Mouse (Mus musculus) forebrain, embryonic 12.5 days (tissue): Measurements from ENCODE around the gene Plekhs1. TPM values are rescaled to one million over a fixed set of nuclear protein-coding genes. Genes with fewer than 3 reads are reported as not detected.

ENCODE experiments used
- ATAC-seq: fragments of 200-750 bp; cut with Nextera tagmentation; 2 replicates; pipeline ENCODE4 v1.8.0; 2017; ENCODE audit warnings: moderate TSS enrichment; ENCODE audit not compliant: low FRiP score
- H3K27ac ChIP-seq: fragments of 300-500 bp; sonication (generic); 2 replicates; pipeline ENCODE4 v1.5.1; 2016; ENCODE audit warnings: mild to moderate bottlenecking
- H3K27me3 ChIP-seq: fragments of 300-500 bp; sonication (generic); 2 replicates; pipeline ENCODE4 v1.6.1; 2016; ENCODE audit warnings: mild to moderate bottlenecking
- H3K36me3 ChIP-seq: fragments of 300-500 bp; sonication (generic); replicated peaks from 2 replicates; pipeline ENCODE4 v1.6.1; 2016; ENCODE audit warnings: mild to moderate bottlenecking
- H3K4me1 ChIP-seq: fragments of 300-500 bp; sonication (generic); 2 replicates; pipeline ENCODE4 v1.6.1; 2016
- H3K4me2 ChIP-seq: fragments of 300-500 bp; sonication (generic); 2 replicates; pipeline ENCODE4 v1.6.1; 2016; ENCODE audit warnings: mild to moderate bottlenecking, moderate library complexity
- H3K4me3 ChIP-seq: fragments of 300-500 bp; sonication (generic); replicated peaks from 2 replicates; pipeline ENCODE4 v1.5.1; 2016; ENCODE audit warnings: mild to moderate bottlenecking
- H3K9ac ChIP-seq: fragments of 300-500 bp; sonication (generic); 2 replicates; pipeline ENCODE4 v1.6.1; 2016; ENCODE audit warnings: mild to moderate bottlenecking
- H3K9me3 ChIP-seq: fragments of 300-500 bp; sonication (generic); 2 replicates; pipeline ENCODE4 v1.6.1; 2016
- WGBS: fragments of 180-500 bp; shearing (Covaris S2); methylation state at CpG from one replicate; pipeline ENCODE4 v1.1.7; 2016; 5-methylcytosine and 5-hydroxymethylcytosine counted together
- polyA plus RNA-seq: library from polyadenylated mRNA; unstranded; fragments of >200 nt; fragmentation: Nextera tagmentation; extraction: Ambion mirVana; gene quantifications from 2 replicates; pipeline ENCODE4 v1.2.1, GENCODE M21; 2016

The Plekhs1 gene
- 0.22 and 0.29 TPM in 2 replicates for polyA plus RNA-seq

- no peak within 1 kb of the TSS for H3K9ac ChIP-seq
- no peaks in the 10 kb centered on the region for H3K4me1 ChIP-seq
- no peak within 1 kb of the TSS for H3K27ac ChIP-seq
- no peak within 1 kb of the TSS for H3K4me3 ChIP-seq
- no peaks in the 10 kb centered on the region for H3K36me3 ChIP-seq
- no peaks in the 10 kb centered on the region for H3K9me3 ChIP-seq
- no peak for ATAC-seq
- 68% methylated on average over 10 of the region's 10 CpGs for WGBS
- no peak within 1 kb of the TSS for H3K4me2 ChIP-seq
- peaks cover 3% of the 10 kb centered on the region; the same call in 1 of the 2 replicates for H3K27me3 ChIP-seq
Measured at GRCm38 (mm10) chr19:56461522-56462101, at the start of gene Plekhs1. Plekhs1 (plus strand) TSS chr19:56461640.

GRCm38 (mm10) chr19:56418404-56418803 lies 43.0 kb upstream of the Plekhs1 start:
- Histone ChIP-seq H3K4me3 (no peak overlapping the region), H3K9ac (no peak overlapping the region), H3K9me3 (no peaks in the 10 kb centered on the region), H3K27me3 (no peaks in the 10 kb centered on the region), H3K4me2 (no peak overlapping the region), H3K27ac (no peak overlapping the region), H3K36me3 (no peaks in the 10 kb centered on the region), H3K4me1 (peaks cover 3% of the 10 kb centered on the region; the same call in 1 of the 2 replicates)
- WGBS = 90% methylated on average over 4 of the region's 4 CpGs
- ATAC-seq = no peak

- Histone ChIP-seq H3K36me3 (no peaks in the 10 kb centered on the region), H3K4me2 (no peak overlapping the region), H3K27me3 (no peaks in the 10 kb centered on the region), H3K27ac (no peak overlapping the region), H3K4me3 (no peak overlapping the region), H3K4me1 (peaks cover 6% of the 10 kb centered on the region; the same call in 1 of the 2 replicates), H3K9me3 (no peaks in the 10 kb centered on the region), H3K9ac (no peak overlapping the region)
- 65% methylated on average over 9 of the region's 9 CpGs for WGBS
- no peak for ATAC-seq
Measured at GRCm38 (mm10) chr19:56419452-56419851, 42.0 kb upstream of the Plekhs1 start.

GRCm38 (mm10) chr19:56420345-56420744 lies 41.1 kb upstream of the Plekhs1 start:
- WGBS = 88% methylated on average over 3 of the region's 3 CpGs
- H3K27me3 ChIP-seq = no peaks in the 10 kb centered on the region; the same call in 1 of the 2 replicates

GRCm38 (mm10) chr19:56422476-56423338 lies 38.7 kb upstream of the Plekhs1 start:
- Histone ChIP-seq H3K27me3 (no peaks in the 10 kb centered on the region; the same call in 1 of the 2 replicates), H3K36me3 (no peaks in the 10 kb centered on the region), H3K9me3 (no peaks in the 10 kb centered on the region), H3K4me3 (no peak overlapping the region), H3K27ac (0 out of 2 replicates have a peak overlapping the region, but pooled peaks have one; percentile 56), H3K4me2 (no peak overlapping the region), H3K9ac (no peak overlapping the region), H3K4me1 (peaks cover 16% of the 10 kb centered on the region)
- peak; percentile 53 for ATAC-seq
- 40% methylated on average over 14 of the region's 14 CpGs for WGBS

More at GRCm38 (mm10) chr19:56420345-56420744, 41.1 kb upstream of the Plekhs1 start:
- H3K9me3 ChIP-seq = no peaks in the 10 kb centered on the region
- no peak overlapping the region for H3K4me3 ChIP-seq
- no peak overlapping the region for H3K4me2 ChIP-seq
- peaks cover 8% of the 10 kb centered on the region for H3K4me1 ChIP-seq
- no peak for ATAC-seq
- no peaks in the 10 kb centered on the region for H3K36me3 ChIP-seq
- H3K9ac ChIP-seq = no peak overlapping the region
- H3K27ac ChIP-seq = no peak overlapping the region

- H3K36me3 ChIP-seq = no peaks in the 10 kb centered on the region
- ATAC-seq = peak; percentile 64
- no peaks in the 10 kb centered on the region for H3K9me3 ChIP-seq
- H3K27ac ChIP-seq = no peak overlapping the region
- H3K9ac ChIP-seq = no peak overlapping the region; the same call in 1 of the 2 replicates
- H3K4me3 ChIP-seq = no peak overlapping the region
- no peaks in the 10 kb centered on the region; the same call in 1 of the 2 replicates for H3K27me3 ChIP-seq
- H3K4me2 ChIP-seq = no peak overlapping the region
- WGBS = 54% methylated on average over 12 of the region's 12 CpGs
- H3K4me1 ChIP-seq = peaks cover 16% of the 10 kb centered on the region
Measured at GRCm38 (mm10) chr19:56423370-56423769, 38.1 kb upstream of the Plekhs1 start.

- no peak overlapping the region for H3K4me2 ChIP-seq
- H3K9me3 ChIP-seq = no peaks in the 10 kb centered on the region
- no peak for ATAC-seq
- H3K9ac ChIP-seq = no peak overlapping the region
- no peak overlapping the region for H3K4me3 ChIP-seq
- H3K27ac ChIP-seq = no peak overlapping the region
- H3K27me3 ChIP-seq = no peaks in the 10 kb centered on the region; the same call in 1 of the 2 replicates
- peaks cover 16% of the 10 kb centered on the region for H3K4me1 ChIP-seq
- WGBS = 85% methylated on average over 17 of the region's 17 CpGs
- H3K36me3 ChIP-seq = no peaks in the 10 kb centered on the region
Measured at GRCm38 (mm10) chr19:56424606-56425395, 36.6 kb upstream of the Plekhs1 start.

- no peak for ATAC-seq
- Histone ChIP-seq H3K27ac (no peak overlapping the region), H3K4me2 (no peak overlapping the region), H3K36me3 (no peaks in the 10 kb centered on the region), H3K27me3 (no peaks in the 10 kb centered on the region; the same call in 1 of the 2 replicates), H3K9ac (no peak overlapping the region), H3K4me1 (peaks cover 16% of the 10 kb centered on the region), H3K4me3 (no peak overlapping the region), H3K9me3 (no peaks in the 10 kb centered on the region)
- WGBS = 67% methylated on average over 9 of the region's 9 CpGs
Measured at GRCm38 (mm10) chr19:56425492-56425891, 35.9 kb upstream of the Plekhs1 start.

- 75% methylated on average over 8 of the region's 8 CpGs for WGBS
- H3K9me3 ChIP-seq = no peaks in the 10 kb centered on the region
- no peak overlapping the region for H3K4me3 ChIP-seq
- no peak overlapping the region for H3K4me2 ChIP-seq
- no peaks in the 10 kb centered on the region for H3K36me3 ChIP-seq
- H3K27ac ChIP-seq = no peak overlapping the region
- ATAC-seq = no peak
- H3K4me1 ChIP-seq = peaks cover 8% of the 10 kb centered on the region
- H3K27me3 ChIP-seq = no peaks in the 10 kb centered on the region; the same call in 1 of the 2 replicates
- no peak overlapping the region for H3K9ac ChIP-seq
Measured at GRCm38 (mm10) chr19:56430369-56430768, 31.1 kb upstream of the Plekhs1 start.

GRCm38 (mm10) chr19:56432706-56433105 lies 28.7 kb upstream of the Plekhs1 start:
- Histone ChIP-seq H3K4me3 (no peak overlapping the region), H3K9ac (no peak overlapping the region), H3K27me3 (no peaks in the 10 kb centered on the region), H3K36me3 (no peaks in the 10 kb centered on the region), H3K4me1 (no peaks in the 10 kb centered on the region), H3K27ac (no peak overlapping the region), H3K9me3 (no peaks in the 10 kb centered on the region), H3K4me2 (no peak overlapping the region)
- no peak for ATAC-seq
- WGBS = 84% methylated on average over 10 of the region's 10 CpGs

- Histone ChIP-seq H3K36me3 (no peaks in the 10 kb centered on the region), H3K4me3 (no peak overlapping the region), H3K9ac (no peak overlapping the region), H3K27ac (no peak overlapping the region), H3K4me2 (no peak overlapping the region), H3K9me3 (no peaks in the 10 kb centered on the region), H3K27me3 (no peaks in the 10 kb centered on the region), H3K4me1 (no peaks in the 10 kb centered on the region)
- 88% methylated on average over 7 of the region's 7 CpGs for WGBS
- no peak for ATAC-seq
Measured at GRCm38 (mm10) chr19:56433581-56433980, 27.9 kb upstream of the Plekhs1 start.

- Histone ChIP-seq H3K4me2 (no peak overlapping the region), H3K4me3 (no peak overlapping the region), H3K27me3 (no peaks in the 10 kb centered on the region), H3K9me3 (no peaks in the 10 kb centered on the region), H3K36me3 (no peaks in the 10 kb centered on the region), H3K27ac (no peak overlapping the region), H3K9ac (no peak overlapping the region), H3K4me1 (no peaks in the 10 kb centered on the region)
- 96% methylated on average over 13 of the region's 13 CpGs for WGBS
- ATAC-seq = no peak
Measured at GRCm38 (mm10) chr19:56436380-56436779, 25.1 kb upstream of the Plekhs1 start.
